Mouse (Mus musculus) bone marrow macrophage, adult 2 months (primary cell): ENCODE measurements at regions not wholly inside any gene's neighbourhood (a gene's known extent, or its start where the extent isn't known, plus 50 kb on each side); places are given as distances from the start of the nearest gene placed in this dataset.
"Not testable (repeated sequence)": the region's sequence is repeated elsewhere in the genome, so short reads cannot be mapped to it uniquely, and the experiment has no call there.

ENCODE experiments used
- H3K27ac ChIP-seq: 2 replicates; pipeline ENCODE4 v1.5.1; 2012; ENCODE audit warnings: low read depth, low read length; ENCODE audit not compliant: insufficient read depth
- H3K4me1 ChIP-seq: 2 replicates; pipeline ENCODE4 v1.6.1; 2012; ENCODE audit warnings: low read length; ENCODE audit not compliant: control insufficient read depth, insufficient read depth
- H3K4me3 ChIP-seq: 2 replicates; pipeline ENCODE4 v1.5.1; 2012; ENCODE audit warnings: mild to moderate bottlenecking, low read length, moderate library complexity; ENCODE audit not compliant: insufficient read depth
- CTCF ChIP-seq: IDR thresholded peaks from 2 replicates; pipeline ENCODE4 v1.5.1; 2012; ENCODE audit warnings: low read depth, mild to moderate bottlenecking, low read length, moderate library complexity
- POLR2A ChIP-seq: IDR thresholded peaks from 2 replicates; pipeline ENCODE4 v1.6.1; 2012; ENCODE audit warnings: mild to moderate bottlenecking, low read depth, low read length, borderline replicate concordance

- TF ChIP-seq CTCF (no peak), POLR2A (no peak)
- H3K4me3 ChIP-seq: no peak overlapping the region
- H3K4me1 ChIP-seq: peaks cover 11% of the 10 kb centered on the region
- H3K27ac ChIP-seq: no peak overlapping the region
Observed at GRCm38 (mm10) chr1:166923713-166923975, 77.6 kb upstream of the Fam78b start.

- no peak for TF ChIP-seq CTCF
- no peak for TF ChIP-seq POLR2A
- no peak overlapping the region for H3K27ac ChIP-seq
- no peak overlapping the region for H3K4me3 ChIP-seq
- H3K4me1 ChIP-seq: peaks cover 11% of the 10 kb centered on the region
Observed at GRCm38 (mm10) chr1:166924126-166924525, 77.1 kb upstream of the Fam78b start.

- no peak overlapping the region for H3K4me3 ChIP-seq
- peaks cover 11% of the 10 kb centered on the region for H3K4me1 ChIP-seq
- TF ChIP-seq CTCF: no peak
- TF ChIP-seq POLR2A: no peak
- no peak overlapping the region for H3K27ac ChIP-seq
Observed at GRCm38 (mm10) chr1:166926078-166926477, 75.1 kb upstream of the Fam78b start.

- H3K4me1 ChIP-seq, H3K27ac ChIP-seq, H3K4me3 ChIP-seq: not testable (repeated sequence)
Observed at GRCm38 (mm10) chr1:166939744-166940143, 61.5 kb upstream of the Fam78b start.

GRCm38 (mm10) chr1:166940146-166941076 lies 60.8 kb upstream of the Fam78b start:
- not testable (repeated sequence) for H3K4me1 ChIP-seq, H3K4me3 ChIP-seq, H3K27ac ChIP-seq

GRCm38 (mm10) chr1:166942201-166942600 lies 59.0 kb upstream of the Fam78b start:
- no peak overlapping the region for H3K27ac ChIP-seq
- H3K4me1 ChIP-seq: no peaks in the 10 kb centered on the region
- TF ChIP-seq CTCF: no peak
- TF ChIP-seq POLR2A: no peak
- no peak overlapping the region for H3K4me3 ChIP-seq

- no peak overlapping the region for H3K27ac ChIP-seq
Observed at GRCm38 (mm10) chr1:166944540-166944939, 56.7 kb upstream of the Fam78b start.

GRCm38 (mm10) chr1:166947844-166948702 lies 53.1 kb upstream of the Fam78b start:
- TF ChIP-seq CTCF (no peak), POLR2A (no peak)
- Histone ChIP-seq H3K27ac (no peak overlapping the region), H3K4me1 (peaks cover 5% of the 10 kb centered on the region), H3K4me3 (no peak overlapping the region)

More at GRCm38 (mm10) chr1:166944540-166944939, 56.7 kb upstream of the Fam78b start:
- no peak overlapping the region for H3K4me3 ChIP-seq
- peaks cover 2% of the 10 kb centered on the region for H3K4me1 ChIP-seq
- no peak for TF ChIP-seq POLR2A
- TF ChIP-seq CTCF: no peak
